Mouse (Mus musculus) liver, postnatal 0 days (tissue): Measurements from ENCODE around the gene Tmem184b.

ENCODE experiments used
- CTCF ChIP-seq: sonication (generic); IDR thresholded peaks from 2 replicates; pipeline ENCODE4 v1.5.1; 2016; ENCODE audit warnings: antibody characterized with exemption, low read depth
- EP300 ChIP-seq: IDR thresholded peaks from 2 replicates; pipeline ENCODE4 v1.6.1; 2016; ENCODE audit warnings: antibody characterized with exemption, low read depth, mild to moderate bottlenecking

GRCm38 (mm10) chr15:79346051-79346793 is 57.1 kb downstream of the Tmem184b start, which contains the start of gene Maff:
- no peak for TF ChIP-seq CTCF
- no peak for TF ChIP-seq EP300
